Mouse (Mus musculus) neural tube, embryonic 14.5 days (tissue): ENCODE results near the gene Fam181b. TPM values are rescaled to one million over a fixed set of nuclear protein-coding genes. Genes with fewer than 3 reads are reported as not detected.

Experiments
- ATAC-seq: fragments of 200-750 bp; cut with Nextera tagmentation; 2 replicates; pipeline ENCODE4 v1.8.0; 2017; ENCODE audit warnings: low read depth, mild to moderate bottlenecking, moderate TSS enrichment, moderate library complexity
- H3K27ac ChIP-seq: fragments of 300-500 bp; sonication (generic); 2 replicates; pipeline ENCODE4 v1.5.1; 2014; ENCODE audit warnings: low read depth, mild to moderate bottlenecking, control low read depth, low read length, moderate library complexity, mixed read lengths
- H3K27me3 ChIP-seq: fragments of 300-500 bp; sonication (generic); 2 replicates; pipeline ENCODE4 v1.6.1; 2014; ENCODE audit warnings: low read length; ENCODE audit not compliant: control insufficient read depth, insufficient read depth
- H3K36me3 ChIP-seq: fragments of 300-500 bp; sonication (generic); 2 replicates; pipeline ENCODE4 v1.6.1; 2014; ENCODE audit warnings: low read length, mixed read lengths; ENCODE audit not compliant: control insufficient read depth, insufficient read depth
- H3K4me1 ChIP-seq: fragments of 300-500 bp; sonication (generic); 2 replicates; pipeline ENCODE4 v1.6.1; 2014; ENCODE audit warnings: low read length; ENCODE audit not compliant: control insufficient read depth, insufficient read depth
- H3K4me2 ChIP-seq: fragments of 300-500 bp; sonication (generic); 2 replicates; pipeline ENCODE4 v1.6.1; 2014; ENCODE audit warnings: mild to moderate bottlenecking, low read depth, low read length, control low read depth
- H3K4me3 ChIP-seq: fragments of 300-500 bp; sonication (generic); 2 replicates; pipeline ENCODE4 v1.5.1; 2014; ENCODE audit warnings: low read depth, low read length, control low read depth, mixed read lengths
- H3K9ac ChIP-seq: fragments of 300-500 bp; sonication (generic); replicated peaks from 2 replicates; pipeline ENCODE4 v1.6.1; 2014; ENCODE audit warnings: low read depth, mild to moderate bottlenecking, control low read depth, low read length, mixed read lengths
- H3K9me3 ChIP-seq: fragments of 300-500 bp; sonication (generic); 2 replicates; pipeline ENCODE4 v1.6.1; 2016; ENCODE audit warnings: low read length; ENCODE audit not compliant: control insufficient read depth
- WGBS: fragments of 180-500 bp; shearing (Covaris S2); extraction: QIAGEN DNeasy Blood & Tissue Kit; methylation state at CpG from one replicate; pipeline ENCODE4 v1.1.7; 2014; 5-methylcytosine and 5-hydroxymethylcytosine counted together
- polyA plus RNA-seq: library from polyadenylated mRNA; unstranded; fragments of >200 nt; fragmentation: Nextera tagmentation; extraction: Ambion mirVana; gene quantifications from 2 replicates; pipeline ENCODE4 v1.2.1, GENCODE M21; 2014

Gene Fam181b
- polyA plus RNA-seq, 1 experiment from 2014 or later: 61.6 TPM

DNA sequence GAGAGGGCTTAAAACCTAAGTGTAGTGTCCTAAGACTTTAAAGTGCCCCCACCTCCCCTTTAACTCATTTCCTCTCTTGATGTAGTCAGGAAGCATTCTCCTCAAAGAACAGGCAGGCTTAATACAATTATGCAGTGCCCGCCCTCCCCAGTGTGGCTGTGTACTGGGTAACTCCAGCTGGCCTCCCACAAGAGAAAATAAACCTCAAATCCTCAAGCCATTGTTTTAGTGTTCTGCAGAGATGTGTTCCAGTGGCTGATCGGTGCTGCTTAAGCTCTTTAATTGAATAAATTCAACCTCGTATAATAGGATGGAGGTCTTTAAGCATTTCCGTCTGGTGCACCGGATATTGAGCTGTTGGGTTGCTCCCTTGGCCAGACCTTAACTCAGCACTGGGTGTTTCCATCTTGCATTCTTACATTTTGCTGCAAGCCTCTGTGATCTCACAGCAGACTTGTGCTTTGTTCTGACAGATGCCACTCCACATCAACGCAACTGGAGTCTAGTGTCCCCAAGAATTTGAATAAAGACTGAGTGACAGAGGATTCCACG is 12.1 kb upstream of the Fam181b start:
- WGBS: 51% methylated on average over 7 of the region's 7 CpGs
- Histone ChIP-seq H3K27ac (no peak overlapping the region), H3K4me3 (no peak overlapping the region), H3K27me3 (no peaks in the 10 kb centered on the region), H3K36me3 (no peaks in the 10 kb centered on the region), H3K9me3 (no peaks in the 10 kb centered on the region), H3K4me2 (no peak overlapping the region), H3K9ac (no peak overlapping the region), H3K4me1 (peaks cover 4% of the 10 kb centered on the region)
- ATAC-seq: no peak

DNA sequence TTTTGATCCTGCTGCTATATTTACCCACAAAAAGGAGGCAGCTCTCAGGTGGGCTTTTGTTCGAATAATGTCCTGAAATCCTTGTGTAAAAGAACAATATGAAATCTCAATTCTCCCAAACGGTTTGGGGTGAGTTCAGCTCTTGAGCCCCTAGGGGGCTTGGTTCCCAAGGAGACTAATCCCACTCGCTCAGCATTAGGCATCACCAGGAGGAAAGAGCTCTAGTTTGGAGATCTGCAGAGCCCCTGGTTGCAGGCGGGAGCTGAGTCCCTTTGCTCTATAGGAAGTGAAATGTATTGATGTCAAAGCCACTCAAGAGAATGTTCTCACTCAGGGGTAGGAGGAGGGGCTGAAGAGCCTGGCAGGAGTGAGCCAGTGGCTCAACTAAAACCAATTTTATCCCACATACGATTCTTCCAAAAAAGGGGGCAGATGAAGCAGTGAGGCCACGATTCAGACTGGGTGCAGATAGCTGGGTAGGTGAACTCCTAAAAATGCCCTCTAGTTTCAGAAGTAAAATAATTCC is 3.2 kb upstream of the Fam181b start:
- Histone ChIP-seq H3K27me3 (no peaks in the 10 kb centered on the region), H3K4me2 (no peak overlapping the region), H3K4me3 (no peak overlapping the region), H3K36me3 (no peaks in the 10 kb centered on the region), H3K4me1 (no peaks in the 10 kb centered on the region), H3K9me3 (no peaks in the 10 kb centered on the region), H3K9ac (no peak overlapping the region), H3K27ac (no peak overlapping the region)
- 13% methylated on average over 6 of the region's 6 CpGs for WGBS
- ATAC-seq: no peak

DNA sequence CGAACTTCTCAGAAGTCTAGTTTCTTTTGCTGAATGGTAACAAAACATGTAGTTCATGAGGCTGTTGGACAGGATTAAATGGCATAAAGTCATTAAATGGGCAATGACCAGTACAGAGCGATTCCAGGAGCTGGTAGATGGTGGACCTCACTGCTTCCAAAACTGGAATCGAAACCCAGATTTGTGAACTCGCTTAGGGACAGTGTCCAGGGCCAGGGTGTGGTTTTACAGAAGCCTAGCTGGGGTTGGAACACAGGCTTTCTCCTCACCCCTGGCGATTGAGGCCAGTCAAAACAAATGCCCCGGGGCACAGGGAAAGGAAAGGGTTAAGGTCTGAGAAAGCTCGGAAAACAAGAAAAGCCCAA is 263 bp upstream of the Fam181b start:
- Histone ChIP-seq H3K27ac (peak overlapping the region; percentile 86; the same call in 1 of the 2 replicates), H3K4me1 (peaks cover 16% of the 10 kb centered on the region; the same call in 1 of the 2 replicates), H3K27me3 (no peaks in the 10 kb centered on the region), H3K4me2 (peak overlapping the region; percentile 80), H3K9ac (peak overlapping the region; percentile 95), H3K9me3 (no peaks in the 10 kb centered on the region), H3K4me3 (peak overlapping the region; percentile 89), H3K36me3 (no peaks in the 10 kb centered on the region)
- no peak; the same call in none of the 2 replicates for ATAC-seq
- 12% methylated on average over 7 of the region's 7 CpGs for WGBS

DNA sequence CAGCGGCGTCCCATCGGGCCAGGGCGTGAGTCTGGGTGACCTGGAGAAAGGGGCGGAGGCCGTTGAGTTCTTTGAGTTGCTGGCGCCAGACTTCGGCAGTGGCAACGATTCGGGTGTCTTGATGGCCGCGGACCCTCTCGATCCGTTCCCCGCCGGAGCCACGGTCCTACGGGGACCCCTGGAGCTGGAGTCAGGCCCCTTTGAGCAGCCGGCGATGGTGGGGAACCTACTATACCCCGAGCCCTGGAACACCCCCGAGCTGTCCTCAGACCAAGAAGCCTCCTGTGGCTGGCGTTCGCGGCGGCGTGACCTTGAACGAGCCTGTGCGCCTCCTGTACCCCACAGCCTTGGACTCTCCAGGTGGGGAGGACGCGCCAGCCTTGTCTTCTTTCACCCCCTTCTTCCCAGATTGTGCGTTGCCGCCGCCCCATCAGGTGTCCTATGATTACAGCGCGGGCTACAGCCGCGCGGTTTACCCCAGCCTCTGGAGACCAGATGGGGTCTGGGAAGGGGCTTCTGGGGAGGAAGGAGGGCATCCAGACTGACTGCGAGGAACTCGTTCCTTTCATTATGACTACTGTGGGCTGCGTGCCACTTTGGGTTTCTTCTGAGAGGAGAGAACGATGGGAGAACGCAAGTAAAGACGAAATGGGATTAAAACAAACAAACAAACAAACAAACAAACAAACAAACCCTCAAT is 1.2 kb downstream of the Fam181b start:
- WGBS: under 1% methylated on average over 45 of the region's 45 CpGs
- Histone ChIP-seq H3K9ac (peak overlapping the region; percentile 95), H3K4me1 (peaks cover 16% of the 10 kb centered on the region; the same call in 1 of the 2 replicates), H3K9me3 (no peaks in the 10 kb centered on the region), H3K36me3 (no peaks in the 10 kb centered on the region), H3K4me3 (peak overlapping the region; percentile 89), H3K27me3 (no peaks in the 10 kb centered on the region), H3K27ac (peak overlapping the region; percentile 86), H3K4me2 (peak overlapping the region; percentile 80)
- peak; percentile 39 for ATAC-seq

DNA sequence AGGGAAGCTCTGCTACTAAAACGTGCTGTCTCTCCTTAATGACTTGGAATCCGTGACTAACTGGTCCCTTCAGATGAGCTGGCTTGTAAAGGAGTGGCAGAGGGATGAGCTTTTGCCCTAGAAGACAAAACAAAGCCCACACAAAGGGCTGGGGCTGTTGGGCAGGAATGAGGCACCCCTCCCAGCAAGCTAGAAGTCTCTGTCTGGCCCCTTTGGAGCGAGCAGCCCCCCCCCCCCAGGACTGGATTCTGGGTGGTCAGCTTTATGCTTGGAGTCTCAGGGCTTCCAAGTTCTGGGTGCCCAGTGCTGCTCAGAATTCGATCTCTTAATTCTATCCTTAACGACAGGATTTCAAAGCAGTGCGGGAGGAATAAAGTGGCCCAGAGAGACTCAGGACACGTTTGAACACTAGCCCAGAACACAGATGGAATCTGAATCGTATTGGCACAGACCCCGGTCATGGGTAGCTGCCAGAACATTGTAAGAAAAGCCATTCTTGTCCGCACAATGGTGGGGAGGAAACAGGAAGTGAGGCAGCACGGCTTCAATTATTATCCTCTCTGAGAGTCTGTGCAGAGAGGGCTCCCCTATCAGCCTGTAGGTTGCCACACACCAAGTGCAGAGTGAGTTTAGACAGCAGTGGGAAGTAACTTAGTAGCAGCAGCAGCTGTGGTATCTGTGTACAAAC is 13.8 kb downstream of the Fam181b start:
- Histone ChIP-seq H3K4me1 (peaks cover 16% of the 10 kb centered on the region; the same call in 1 of the 2 replicates), H3K9me3 (no peaks in the 10 kb centered on the region), H3K36me3 (no peaks in the 10 kb centered on the region), H3K4me2 (peak overlapping the region; percentile 39; the same call in 1 of the 2 replicates), H3K27ac (peak overlapping the region; percentile 79), H3K9ac (peak overlapping the region; percentile 37; the same call in 1 of the 2 replicates), H3K27me3 (no peaks in the 10 kb centered on the region), H3K4me3 (0 out of 2 replicates have a peak overlapping the region, but pooled peaks have one; percentile 12)
- peak; percentile 87 for ATAC-seq
- 4% methylated on average over 11 of the region's 11 CpGs for WGBS

DNA sequence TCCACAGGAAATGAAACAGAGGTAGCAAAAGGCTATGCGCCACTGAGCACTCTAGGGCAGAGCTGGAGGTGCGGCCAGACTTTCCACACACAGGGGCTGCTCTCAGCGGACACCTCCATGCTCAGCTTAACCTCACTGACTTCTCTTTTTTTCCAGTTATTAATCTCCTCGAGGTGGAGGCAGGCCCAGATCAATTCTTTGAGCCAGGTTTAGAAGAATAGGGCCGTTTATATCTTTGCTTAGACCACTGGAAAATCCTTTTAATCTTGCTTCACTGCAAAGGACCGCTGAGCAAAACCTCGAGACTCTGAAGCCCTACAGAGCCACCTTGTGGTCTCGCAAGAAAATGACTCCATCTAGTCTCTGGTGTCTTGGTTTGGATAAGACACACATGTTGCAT is 15.8 kb downstream of the Fam181b start:
- H3K36me3 ChIP-seq: no peaks in the 10 kb centered on the region
- ATAC-seq: peak; percentile 79; the same call in 1 of the 2 replicates
- H3K27me3 ChIP-seq: no peaks in the 10 kb centered on the region
- H3K9ac ChIP-seq: no peak overlapping the region
- H3K27ac ChIP-seq: no peak overlapping the region
- 4% methylated on average over 8 of the region's 8 CpGs for WGBS
- H3K4me3 ChIP-seq: no peak overlapping the region
- H3K9me3 ChIP-seq: no peaks in the 10 kb centered on the region
- H3K4me1 ChIP-seq: peaks cover 16% of the 10 kb centered on the region; the same call in 1 of the 2 replicates
- H3K4me2 ChIP-seq: peak overlapping the region; percentile 35; the same call in 1 of the 2 replicates

DNA sequence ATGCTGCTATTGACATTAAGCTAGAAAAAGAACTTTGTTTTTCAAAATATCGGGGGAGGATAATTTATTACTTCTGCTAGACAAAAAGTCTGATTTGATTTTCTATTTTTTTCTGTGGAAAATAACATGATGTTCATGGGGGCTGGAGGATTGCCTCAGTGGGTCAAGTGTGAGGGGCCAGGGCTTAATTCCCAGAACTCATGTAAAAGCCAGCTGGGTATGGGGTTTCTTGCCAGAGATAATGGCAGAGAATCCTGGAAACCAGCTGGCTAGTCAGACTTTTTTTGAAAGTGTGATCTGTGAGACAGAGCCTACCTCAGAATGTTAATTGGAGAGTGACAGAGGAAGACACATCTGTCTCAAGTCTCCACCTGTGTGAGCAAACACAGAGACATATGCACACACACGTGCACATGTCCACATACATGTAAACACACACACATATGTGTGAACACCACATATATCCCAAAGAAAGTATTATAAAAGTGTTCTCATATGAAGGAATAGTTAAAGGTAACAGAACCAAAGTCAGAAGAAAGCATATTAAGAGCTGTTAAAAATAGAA is 25.2 kb downstream of the Fam181b start:
- Histone ChIP-seq H3K4me2 (no peak overlapping the region), H3K4me3 (no peak overlapping the region), H3K27me3 (no peaks in the 10 kb centered on the region), H3K36me3 (no peaks in the 10 kb centered on the region), H3K9me3 (no peaks in the 10 kb centered on the region), H3K4me1 (no peaks in the 10 kb centered on the region), H3K9ac (no peak overlapping the region), H3K27ac (no peak overlapping the region)
- 79% methylated on average over 2 of the region's 2 CpGs for WGBS
- ATAC-seq: no peak

DNA sequence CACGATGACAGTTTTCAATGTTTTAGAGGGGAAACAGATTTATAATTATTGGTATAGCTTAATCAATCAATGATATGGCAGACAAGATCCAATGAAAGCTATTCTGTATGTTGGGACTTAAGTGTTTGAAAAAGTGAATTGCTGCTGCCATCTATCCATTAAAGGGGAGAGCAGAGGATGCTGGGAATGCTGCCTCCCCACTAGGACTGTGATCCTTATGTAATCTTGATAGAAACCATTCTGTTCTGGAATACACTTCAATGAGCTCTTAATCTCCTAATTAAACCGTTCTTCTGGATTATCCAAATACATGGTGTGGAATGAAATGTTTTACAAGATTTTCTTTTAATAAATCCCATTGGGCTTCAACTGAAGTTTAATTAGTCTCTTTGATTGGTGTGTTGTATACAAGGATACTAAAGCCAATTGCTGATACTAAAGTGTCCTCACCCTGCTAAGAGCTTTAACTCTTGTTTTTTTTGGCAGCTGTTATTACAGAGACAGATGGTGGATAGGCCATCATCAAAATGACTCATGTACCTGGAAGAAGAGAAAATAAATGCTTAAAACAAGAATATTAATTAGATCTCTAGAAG is 30.8 kb downstream of the Fam181b start:
- H3K4me2 ChIP-seq: no peak overlapping the region
- no peak overlapping the region for H3K27ac ChIP-seq
- WGBS: 79% methylated on average over 2 of the region's 2 CpGs
- no peak overlapping the region for H3K4me3 ChIP-seq
- H3K4me1 ChIP-seq: no peaks in the 10 kb centered on the region
- H3K27me3 ChIP-seq: no peaks in the 10 kb centered on the region
- no peak overlapping the region for H3K9ac ChIP-seq
- ATAC-seq: no peak
- H3K9me3 ChIP-seq: no peaks in the 10 kb centered on the region
- H3K36me3 ChIP-seq: no peaks in the 10 kb centered on the region
